Mouse (Mus musculus) testis, adult 2 months (tissue): Measurements from ENCODE around the gene Dctn1.

Source experiments
- CTCF ChIP-seq: fragments of 200-500 bp; IDR thresholded peaks from 2 replicates; pipeline ENCODE4 v1.5.1; 2012; ENCODE audit warnings: low read depth, mild to moderate bottlenecking, inconsistent platforms, low read length, moderate library complexity; ENCODE audit not compliant: control insufficient read depth, insufficient read depth, insufficient replicate concordance
- POLR2A ChIP-seq: fragments of 200-500 bp; IDR thresholded peaks from 2 replicates; pipeline ENCODE4 v1.6.1; 2012; ENCODE audit warnings: low read depth, mild to moderate bottlenecking, inconsistent platforms, low read length, moderate library complexity; ENCODE audit not compliant: control insufficient read depth

GRCm38 (mm10) chr6:83145209-83145608 is 20.5 kb upstream of the Dctn1 start:
- TF ChIP-seq POLR2A (no peak), CTCF (no peak)
